Mouse (Mus musculus): Measurements from ENCODE around the gene Morc2a.

The Morc2a gene

GRCm38 (mm10) chr11:3648964-3649841, at the start of gene Morc2a:
Gene Morc2a, plus strand, starts transcription at chr11:3649191.
- DNase-seq = peak; percentile 97 to 98

GRCm38 (mm10) chr11:3601966-3602365, 47.0 kb upstream of the Morc2a start:
- DNase-seq = peak; percentile 35 to 45

GRCm38 (mm10) chr11:3602687-3603086, 46.3 kb upstream of the Morc2a start:
- peak; percentile 42 to 63 for DNase-seq

- DNase-seq = peak; percentile 47 to 61
These were observed 42.5 kb upstream of the Morc2a start for GRCm38 (mm10) chr11:3606456-3606855.

DNA sequence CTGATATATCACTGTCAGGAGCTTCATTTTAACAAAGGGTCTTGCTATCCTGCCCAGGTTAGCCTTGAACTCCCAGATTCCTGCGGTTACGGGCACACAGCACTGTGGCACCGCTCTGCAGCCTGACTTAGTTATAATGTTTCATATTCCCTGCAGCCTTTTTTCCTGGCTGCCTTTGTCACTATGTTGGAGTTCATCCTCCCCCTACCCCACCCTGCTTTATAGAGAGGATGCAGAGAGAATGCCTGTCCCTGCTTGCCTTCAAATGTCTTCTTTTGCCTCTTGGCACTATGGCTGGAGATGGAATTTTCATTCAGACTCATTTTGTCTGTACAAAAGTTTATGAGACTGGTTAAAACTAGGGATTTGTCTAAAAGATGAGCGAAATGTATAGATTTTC, 33.4 kb upstream of the Morc2a start:
- DNase-seq = no peak

GRCm38 (mm10) chr11:3622826-3623225, 26.2 kb upstream of the Morc2a start:
- DNase-seq = no peak

DNA sequence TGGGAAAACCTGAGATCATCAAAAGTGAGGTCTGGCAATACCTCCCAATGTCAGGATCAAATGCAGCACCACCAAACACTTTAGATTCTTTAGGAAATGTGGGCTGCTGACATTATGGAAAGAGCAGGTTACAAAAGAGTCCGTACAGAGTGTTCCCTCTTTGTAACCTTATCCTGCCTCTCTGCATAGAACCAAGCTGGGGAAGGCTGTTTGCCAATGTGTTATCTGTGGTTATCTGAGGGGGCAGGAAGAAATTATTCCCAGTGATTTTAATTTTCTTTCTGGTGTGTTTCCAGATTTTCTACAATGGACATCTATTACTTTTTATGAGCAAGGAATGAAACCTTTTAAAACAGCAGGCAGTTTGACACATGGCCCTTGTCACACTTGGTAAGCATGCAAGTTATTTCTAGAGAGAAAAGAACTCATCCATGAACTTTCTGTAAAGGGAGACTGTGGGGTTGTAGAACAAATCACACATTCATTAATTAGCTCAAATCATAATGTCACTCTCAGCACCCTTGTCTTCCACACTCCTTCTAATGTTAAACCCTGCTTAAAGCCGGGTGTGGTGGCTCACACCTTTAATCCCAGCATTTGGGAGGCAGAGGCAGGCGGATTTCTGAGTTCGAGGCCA, 24.5 kb upstream of the Morc2a start:
- peak in 1 of 2 experiments; percentile 16 for DNase-seq

DNA sequence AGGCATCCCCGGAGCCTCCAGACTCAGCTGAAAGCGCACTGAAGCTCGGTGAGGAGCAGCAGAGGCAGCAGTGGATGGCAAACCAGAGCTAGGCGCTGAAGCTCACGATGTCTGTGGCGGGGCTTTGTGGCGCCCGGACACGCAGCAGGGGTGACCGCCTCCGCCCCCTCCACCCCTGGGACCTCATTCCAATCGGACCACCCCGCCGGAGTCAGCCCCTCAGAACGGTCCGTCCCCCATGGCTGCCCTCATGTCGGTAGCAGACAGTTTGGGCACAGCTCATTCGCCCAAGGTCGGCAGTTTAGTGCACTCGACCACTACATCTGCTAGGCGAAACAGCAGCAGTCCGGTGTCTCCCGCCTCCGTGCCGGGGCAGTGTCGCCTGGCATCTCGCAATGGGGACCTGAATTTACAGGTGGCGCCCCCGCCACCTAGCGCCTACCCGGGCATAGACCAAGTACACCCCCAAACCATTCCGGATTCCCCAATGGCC, 19.9 kb upstream of the Morc2a start:
- peak; percentile 12 to 52 for DNase-seq

DNA sequence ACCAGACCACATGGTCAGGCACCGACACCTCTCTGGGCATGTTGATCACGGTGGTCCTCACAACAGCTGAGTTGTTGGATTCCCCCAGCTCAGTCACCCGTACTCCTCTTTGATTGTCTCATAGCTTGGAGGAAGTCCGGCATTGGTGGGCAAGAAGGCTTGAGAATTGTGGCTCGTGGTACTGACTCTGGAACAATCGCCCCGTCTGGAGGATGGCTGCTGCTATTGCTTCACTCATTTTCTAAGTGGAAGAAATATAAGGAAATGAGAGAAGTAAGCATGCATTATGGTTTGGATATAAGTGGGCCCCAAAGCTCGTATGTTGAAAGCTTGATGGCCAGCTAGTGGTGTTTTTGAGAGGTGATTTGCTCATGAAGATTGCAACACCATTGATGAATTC, 15.7 kb upstream of the Morc2a start:
- peak; percentile 33 to 41 for DNase-seq

- no peak for DNase-seq
These were observed 1.3 kb upstream of the Morc2a start for GRCm38 (mm10) chr11:3647688-3648087.

- peak; percentile 42 to 59 for DNase-seq
These were observed 557 bp upstream of the Morc2a start for GRCm38 (mm10) chr11:3648305-3648963.

- no peak for DNase-seq
These were observed 1.1 kb downstream of the Morc2a start for GRCm38 (mm10) chr11:3650141-3650540.

DNA sequence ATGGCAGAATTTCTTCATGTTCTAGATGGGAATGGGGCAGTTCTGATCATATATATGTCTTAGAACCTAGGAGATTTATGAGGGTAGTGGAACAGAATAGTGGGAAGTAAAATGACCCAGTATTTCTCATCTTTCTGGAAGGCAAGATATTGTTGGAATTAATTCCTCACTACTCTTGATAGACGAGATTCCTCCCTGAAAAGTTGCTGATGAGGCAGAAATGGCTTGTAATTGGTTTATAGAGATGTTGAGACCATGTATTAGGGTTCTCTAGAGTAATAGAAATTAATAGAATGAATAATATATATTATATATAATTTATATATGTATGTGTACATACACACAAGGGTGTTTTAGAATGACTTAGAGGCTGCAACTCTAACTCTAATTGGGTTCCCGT, 13.0 kb downstream of the Morc2a start:
- DNase-seq = no peak

GRCm38 (mm10) chr11:3667506-3667905, 18.5 kb downstream of the Morc2a start:
- DNase-seq = no peak

- DNase-seq = no peak
These were observed 19.8 kb downstream of the Morc2a start for GRCm38 (mm10) chr11:3668768-3669167.

- DNase-seq = no peak
These were observed 20.9 kb downstream of the Morc2a start for GRCm38 (mm10) chr11:3669849-3670248.

DNA sequence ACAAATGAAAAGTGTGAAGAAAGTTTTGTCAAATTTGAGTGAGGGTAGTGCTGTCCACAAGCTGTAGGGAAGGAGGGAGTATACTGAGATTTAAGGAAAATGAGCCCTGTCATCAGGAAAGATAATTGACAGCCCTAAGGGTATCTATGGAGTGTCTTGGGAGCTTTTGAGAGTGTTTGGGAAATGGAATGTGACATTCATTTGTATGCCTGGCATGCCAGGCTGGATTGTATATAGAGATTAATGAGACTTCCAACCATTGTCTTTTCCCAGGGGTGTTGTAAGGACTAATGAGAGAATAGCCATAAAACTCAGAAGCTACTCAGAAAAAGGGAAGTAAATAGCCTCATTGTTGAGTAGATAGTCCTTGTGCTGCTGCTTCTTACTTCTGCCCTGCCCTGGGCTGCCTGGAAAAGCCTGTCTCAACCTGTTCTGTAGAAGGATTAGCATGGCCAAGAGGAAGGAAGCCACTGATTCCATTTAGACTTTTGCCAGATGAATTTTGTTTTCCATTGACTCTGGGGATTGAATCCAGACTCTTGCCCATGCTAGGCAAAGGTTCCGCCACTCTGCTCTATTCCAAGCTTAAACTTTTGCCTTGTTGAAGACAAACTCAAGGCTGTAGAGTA, 22.1 kb downstream of the Morc2a start:
- DNase-seq = no peak

GRCm38 (mm10) chr11:3674545-3674944, 25.6 kb downstream of the Morc2a start:
- DNase-seq = no peak

GRCm38 (mm10) chr11:3676423-3676822, 27.4 kb downstream of the Morc2a start:
- DNase-seq = no peak

GRCm38 (mm10) chr11:3677204-3677603, 28.2 kb downstream of the Morc2a start:
- DNase-seq = peak; percentile 46 to 68

DNA sequence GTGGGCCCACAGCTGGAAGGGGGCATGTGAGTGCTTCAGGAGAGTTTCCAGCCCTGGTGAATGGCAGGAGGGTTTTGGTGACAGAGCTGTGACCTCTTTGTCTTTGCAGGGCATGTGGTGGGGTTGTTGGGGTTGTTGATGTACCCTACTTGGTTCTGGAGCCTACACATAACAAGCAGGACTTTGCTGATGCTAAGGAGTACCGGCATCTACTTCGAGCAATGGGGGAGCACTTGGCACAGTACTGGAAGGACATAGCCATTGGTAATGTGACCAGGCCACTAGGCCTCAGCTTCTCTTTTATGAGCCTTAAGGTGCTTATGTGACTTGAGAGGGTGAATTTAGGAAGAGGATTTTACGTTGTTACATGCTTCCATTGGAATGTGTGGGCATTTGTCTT, 30.8 kb downstream of the Morc2a start:
- no peak for DNase-seq

- DNase-seq = no peak
These were observed 34.7 kb downstream of the Morc2a start for GRCm38 (mm10) chr11:3683696-3684095.

GRCm38 (mm10) chr11:3684232-3684631, 35.2 kb downstream of the Morc2a start:
- no peak for DNase-seq

Measured in kidney, postnatal 36 days (tissue).